Mouse (Mus musculus): ENCODE data around the gene Insr. TPM values are rescaled to one million over a fixed set of nuclear protein-coding genes. Genes with fewer than 3 reads are reported as not detected.

Gene Insr
- total and polyA plus RNA-seq, 3 experiments: 2.1 to 4.6 (median 3.0) TPM

GRCm38 (mm10) chr8:3255321-3255720, 24.1 kb downstream of the Insr start:
- TF ChIP-seq USF1 (IDR thresholded peaks at IDR 0.05; ENCODE audit: low read depth, low read length) (no peak), E2F4 (IDR thresholded peaks at IDR 0.05; ENCODE audit: insufficient replicate concordance, low read depth, low read length) (no peak), POLR2AphosphoS2 (IDR thresholded peaks at IDR 0.05; ENCODE audit: low read depth, low read length) (no peak), ZNF384 (IDR thresholded peaks at IDR 0.05; ENCODE audit: low read depth, low read length) (no peak), SMC3 (IDR thresholded peaks at IDR 0.05; ENCODE audit: low read depth, low read length) (no peak), ELF1 (IDR thresholded peaks at IDR 0.05; ENCODE audit: low read depth, low read length) (no peak), NRF1 (IDR thresholded peaks at IDR 0.05; ENCODE audit: low read depth, low read length) (no peak), TBP (conservative IDR thresholded peaks at IDR 0.05; ENCODE audit: low read depth, low read length) (no peak), MAZ (IDR thresholded peaks at IDR 0.05; ENCODE audit: low read depth, low read length) (no peak)
- Histone ChIP-seq H3K36me3 (replicated peaks in 1 of 2; ENCODE audit: control insufficient read depth in 1 of 2, insufficient read depth in 1 of 2, low read length in 1 of 2) (peaks cover 0 to 56% of the 10 kb centered on the region in 2 experiments), H3K4me2 (ENCODE audit: insufficient read depth, low read depth, poor library complexity, severe bottlenecking) (no peak overlapping the region), H3K9ac (ENCODE audit: insufficient read depth, low read depth) (no peak overlapping the region), H3K4me3 (replicated peaks in 1 of 3; ENCODE audit: low read depth in 2 of 3, low read length in 2 of 3, poor library complexity in 1 of 3) (no peak overlapping the region), H3K9me3 (replicated peaks; ENCODE audit: low read length) (peaks cover 4% of the 10 kb centered on the region), H3K79me2 (replicated peaks; ENCODE audit: control insufficient read depth, extremely low read depth, insufficient read depth, poor library complexity, severe bottlenecking) (no peaks in the 10 kb centered on the region), H3K27me3 (replicated peaks) (no peaks in the 10 kb centered on the region), H3K4me1 (ENCODE audit: control insufficient read depth in 1 of 2, insufficient read depth in 2 of 2) (peaks cover 0 to 20% of the 10 kb centered on the region in 2 experiments; a peak in 2 of 4 replicates), H3K27ac (ENCODE audit: insufficient read depth, low read depth) (no peak overlapping the region)
- DNase-seq (ENCODE audit: extremely low read depth): no peak
- in situ Hi-C loops (cut with MboI; ENCODE audit: low pct_ligation_motif_present, low pct_unique_long_range_greater_than_20kb, low sequenced_read_pairs): no loop called here
- dilution Hi-C loops (cut with MboI; ENCODE audit: extremely low pct_ligation_motif_present, extremely low pct_unique_long_range_greater_than_20kb, low sequenced_read_pairs): no loop called here

DNA sequence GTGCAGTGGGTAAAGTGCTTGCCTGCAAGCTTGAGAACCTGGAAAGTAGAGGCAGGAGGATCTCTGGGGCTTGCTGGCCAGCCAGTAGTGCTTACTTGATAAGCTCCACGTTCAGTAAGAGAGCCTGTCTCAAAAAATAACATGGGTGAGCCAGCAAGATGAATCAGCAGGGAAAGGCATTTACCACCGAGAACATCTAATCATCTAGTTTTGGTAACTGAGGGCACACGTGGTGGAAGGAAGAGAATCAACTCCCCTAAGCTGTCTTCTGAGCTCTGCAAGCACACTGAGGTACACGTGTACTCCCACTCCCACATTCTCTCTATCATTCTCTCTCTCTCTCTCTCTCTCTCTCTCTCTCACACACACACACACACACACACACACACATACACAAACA, 26.2 kb downstream of the Insr start:
- Histone ChIP-seq H3K27me3 (replicated peaks) (no peaks in the 10 kb centered on the region), H3K9ac (ENCODE audit: insufficient read depth, low read depth) (no peak overlapping the region), H3K4me1 (ENCODE audit: control insufficient read depth in 1 of 2, insufficient read depth in 2 of 2) (peaks cover 0 to 30% of the 10 kb centered on the region in 2 experiments; a peak in 2 of 4 replicates), H3K9me3 (replicated peaks; ENCODE audit: low read length) (peaks cover 6% of the 10 kb centered on the region), H3K36me3 (replicated peaks in 1 of 2; ENCODE audit: control insufficient read depth in 1 of 2, insufficient read depth in 1 of 2, low read length in 1 of 2) (peaks cover 0 to 42% of the 10 kb centered on the region in 2 experiments), H3K4me3 (replicated peaks in 1 of 3; ENCODE audit: low read depth in 2 of 3, low read length in 2 of 3, poor library complexity in 1 of 3) (no peak overlapping the region), H3K79me2 (replicated peaks; ENCODE audit: control insufficient read depth, extremely low read depth, insufficient read depth, poor library complexity, severe bottlenecking) (no peaks in the 10 kb centered on the region), H3K27ac (ENCODE audit: insufficient read depth, low read depth) (no peak overlapping the region), H3K4me2 (ENCODE audit: insufficient read depth, low read depth, poor library complexity, severe bottlenecking) (no peak overlapping the region)
- dilution Hi-C loops (cut with MboI; ENCODE audit: extremely low pct_ligation_motif_present, extremely low pct_unique_long_range_greater_than_20kb, low sequenced_read_pairs) (no loop called here), in situ Hi-C loops (cut with MboI; ENCODE audit: low pct_ligation_motif_present, low pct_unique_long_range_greater_than_20kb, low sequenced_read_pairs) (no loop called here)
- TF ChIP-seq NRF1 (IDR thresholded peaks at IDR 0.05; ENCODE audit: low read depth, low read length): no peak
- no peak for TF ChIP-seq USF2 (conservative IDR thresholded peaks at IDR 0.05; ENCODE audit: low read depth, low read length)
- TF ChIP-seq PAX5 (IDR thresholded peaks at IDR 0.05; ENCODE audit: low read length): no peak
- TF ChIP-seq MAFK (IDR thresholded peaks at IDR 0.05; ENCODE audit: insufficient replicate concordance, low read length): no peak
- no peak for DNase-seq (ENCODE audit: extremely low read depth)

DNA sequence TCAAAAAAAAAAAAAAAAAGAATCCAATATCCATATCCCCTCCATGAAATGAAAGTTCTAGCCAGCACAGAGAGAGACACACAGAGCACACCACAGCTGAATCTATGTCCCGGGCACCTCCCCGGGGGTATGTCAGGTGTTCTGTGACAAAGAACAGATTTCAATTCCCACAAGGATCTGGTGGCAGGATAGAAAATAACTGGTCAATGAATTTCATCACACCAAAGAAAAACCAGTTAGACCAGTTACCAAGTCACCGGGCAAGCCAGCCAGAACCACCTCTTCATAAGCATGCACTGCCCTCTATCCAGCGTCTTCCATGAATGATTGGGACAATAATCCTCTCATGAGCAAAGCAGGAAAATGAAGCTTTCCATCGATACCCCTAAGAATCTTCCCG, 26.8 kb downstream of the Insr start:
- Histone ChIP-seq H3K79me2 (replicated peaks; ENCODE audit: control insufficient read depth, extremely low read depth, insufficient read depth, poor library complexity, severe bottlenecking) (no peaks in the 10 kb centered on the region), H3K9ac (ENCODE audit: insufficient read depth, low read depth) (no peak overlapping the region), H3K4me1 (ENCODE audit: control insufficient read depth in 1 of 2, insufficient read depth in 2 of 2) (peaks cover 0 to 35% of the 10 kb centered on the region in 2 experiments; a peak in 2 of 4 replicates), H3K9me3 (replicated peaks; ENCODE audit: low read length) (peaks cover 6% of the 10 kb centered on the region), H3K27me3 (replicated peaks) (no peaks in the 10 kb centered on the region), H3K4me3 (replicated peaks in 1 of 3; ENCODE audit: low read depth in 2 of 3, low read length in 2 of 3, poor library complexity in 1 of 3) (no peak overlapping the region), H3K36me3 (replicated peaks in 1 of 2; ENCODE audit: control insufficient read depth in 1 of 2, insufficient read depth in 1 of 2, low read length in 1 of 2) (peaks cover 0 to 39% of the 10 kb centered on the region in 2 experiments), H3K4me2 (ENCODE audit: insufficient read depth, low read depth, poor library complexity, severe bottlenecking) (no peak overlapping the region), H3K27ac (ENCODE audit: insufficient read depth, low read depth) (no peak overlapping the region)
- DNase-seq (ENCODE audit: extremely low read depth): no peak
- dilution Hi-C loops (cut with MboI; ENCODE audit: extremely low pct_ligation_motif_present, extremely low pct_unique_long_range_greater_than_20kb, low sequenced_read_pairs): no loop called here
- in situ Hi-C loops (cut with MboI; ENCODE audit: low pct_ligation_motif_present, low pct_unique_long_range_greater_than_20kb, low sequenced_read_pairs): no loop called here
- TF ChIP-seq CHD1 (IDR thresholded peaks at IDR 0.05; ENCODE audit: low read depth, low read length): no peak
- no peak for TF ChIP-seq NRF1 (IDR thresholded peaks at IDR 0.05; ENCODE audit: low read depth, low read length)
- TF ChIP-seq MXI1 (IDR thresholded peaks at IDR 0.05; ENCODE audit: low read depth, low read length): no peak
- TF ChIP-seq MAZ (IDR thresholded peaks at IDR 0.05; ENCODE audit: low read depth, low read length): no peak
- TF ChIP-seq SIN3A (IDR thresholded peaks at IDR 0.05; ENCODE audit: low read length): no peak
- no peak for TF ChIP-seq USF1 (IDR thresholded peaks at IDR 0.05; ENCODE audit: low read depth, low read length)
- no peak for TF ChIP-seq GABPA (IDR thresholded peaks at IDR 0.05; ENCODE audit: insufficient replicate concordance, low read depth, low read length)
- TF ChIP-seq SMC3 (IDR thresholded peaks at IDR 0.05; ENCODE audit: low read depth, low read length): no peak
- no peak for TF ChIP-seq TCF12 (IDR thresholded peaks at IDR 0.05; ENCODE audit: low read depth, low read length)
- no peak for TF ChIP-seq MYC (IDR thresholded peaks at IDR 0.05; ENCODE audit: low read depth, low read length)
- TF ChIP-seq TBP (conservative IDR thresholded peaks at IDR 0.05; ENCODE audit: low read depth, low read length): no peak
- TF ChIP-seq JUND (conservative IDR thresholded peaks at IDR 0.05; ENCODE audit: low read depth, low read length): no peak
- TF ChIP-seq ELF1 (IDR thresholded peaks at IDR 0.05; ENCODE audit: low read depth, low read length): no peak
- no peak for TF ChIP-seq ZNF384 (IDR thresholded peaks at IDR 0.05; ENCODE audit: low read depth, low read length)
- TF ChIP-seq POLR2A (IDR thresholded peaks at IDR 0.05; ENCODE audit: low read depth, low read length): no peak
- no peak for TF ChIP-seq ZMIZ1 (IDR thresholded peaks at IDR 0.05; ENCODE audit: low read depth, low read length)
- TF ChIP-seq ZC3H11A (IDR thresholded peaks at IDR 0.05; ENCODE audit: low read depth, low read length): no peak

Measured in CH12.LX (cell line).